Mouse (Mus musculus) B cell, adult 2 months (primary cell): Measurements from ENCODE around the gene 1110059E24Rik.
"Not testable (repeated sequence)": the region's sequence is repeated elsewhere in the genome, so short reads cannot be mapped to it uniquely, and the experiment has no call there.

Experiments
- DNase-seq, 2 experiments: peaks; one replicate each; pipeline ENCODE4 v3.0.0; 2022

The 1110059E24Rik gene

GRCm38 (mm10) chr19:21652285-21653171 is at the start of gene 1110059E24Rik:
Gene 1110059E24Rik, minus strand, starts transcription at chr19:21652976.
- DNase-seq: peak; percentile 93 to 94

GRCm38 (mm10) chr19:21680986-21681385 is 28.2 kb upstream of the 1110059E24Rik start:
- no peak for DNase-seq

GRCm38 (mm10) chr19:21680091-21680490 is 27.3 kb upstream of the 1110059E24Rik start:
- DNase-seq: no peak

- DNase-seq: no peak
These were observed 21.7 kb upstream of the 1110059E24Rik start for GRCm38 (mm10) chr19:21674354-21675096.

- DNase-seq: no peak
These were observed 16.9 kb upstream of the 1110059E24Rik start for GRCm38 (mm10) chr19:21669650-21670049.

GRCm38 (mm10) chr19:21663756-21664456 is 11.1 kb upstream of the 1110059E24Rik start:
- DNase-seq: no peak

GRCm38 (mm10) chr19:21660734-21661133 is 8.0 kb upstream of the 1110059E24Rik start:
- no peak for DNase-seq

GRCm38 (mm10) chr19:21654788-21655187 is 2.0 kb upstream of the 1110059E24Rik start:
- no peak for DNase-seq

GRCm38 (mm10) chr19:21653172-21653981 is 601 bp upstream of the 1110059E24Rik start, which contains the start of gene Abhd17b:
Gene Abhd17b, plus strand, starts transcription at chr19:21653185.
- peak; percentile 60 to 64 for DNase-seq

GRCm38 (mm10) chr19:21651664-21652063 is 1.1 kb downstream of the 1110059E24Rik start:
- DNase-seq: no peak

GRCm38 (mm10) chr19:21646142-21646541 is 6.6 kb downstream of the 1110059E24Rik start:
- DNase-seq: peak; percentile 56 to 57

- DNase-seq: no peak
These were observed 7.5 kb downstream of the 1110059E24Rik start for GRCm38 (mm10) chr19:21645301-21645700.

GRCm38 (mm10) chr19:21643935-21644334 is 8.8 kb downstream of the 1110059E24Rik start:
- DNase-seq: no peak

- no peak for DNase-seq
These were observed 15.1 kb downstream of the 1110059E24Rik start for GRCm38 (mm10) chr19:21637672-21638071.

- DNase-seq: no peak
These were observed 15.9 kb downstream of the 1110059E24Rik start for GRCm38 (mm10) chr19:21636907-21637306.

GRCm38 (mm10) chr19:21635406-21635805 is 17.4 kb downstream of the 1110059E24Rik start:
- DNase-seq: no peak

GRCm38 (mm10) chr19:21630656-21631331 is 22.0 kb downstream of the 1110059E24Rik start:
- DNase-seq: peak; percentile 65 to 73

- DNase-seq: peak in 1 of 2 experiments; percentile 13
These were observed 23.3 kb downstream of the 1110059E24Rik start for GRCm38 (mm10) chr19:21629501-21629900.

- no peak for DNase-seq
These were observed 23.7 kb downstream of the 1110059E24Rik start for GRCm38 (mm10) chr19:21629030-21629429.

- DNase-seq: not testable (repeated sequence)
These were observed 24.3 kb downstream of the 1110059E24Rik start for GRCm38 (mm10) chr19:21628440-21628839.

GRCm38 (mm10) chr19:21626271-21626988 is 26.3 kb downstream of the 1110059E24Rik start:
- no peak for DNase-seq
